In genomic region chr8:111934201-111934600, GRCm38 (mm10) we compare ENCODE assay signal across 9 mouse cellular contexts. TPM values are rescaled to one million over a fixed set of nuclear protein-coding genes. Genes with fewer than 3 reads are reported as not detected.
DNase-seq lines count a peak whose midpoint lies in the region; ATAC-seq and TF ChIP-seq lines count a peak whose summit lies in the region.
"Had no signal": no experiment of that assay in that cellular context is flagged by ENCODE, and none has a peak within 500 bp of the region (broad histone marks: within the 10 kb centered on the region; RNA-seq: fewer than 3 reads in every experiment).

No protein-coding gene starts in this region.

- no peaks in the 10 kb centered on the region for H3K36me3 ChIP-seq in forebrain, embryonic 13.5 days (ENCODE audit: poor library complexity, severe bottlenecking)
- no peaks in the 10 kb centered on the region for H3K36me3 ChIP-seq in forebrain, embryonic 14.5 days (ENCODE audit: control insufficient read depth, insufficient read depth, low read length)
- no peaks in the 10 kb centered on the region for H3K36me3 ChIP-seq in lung, embryonic 14.5 days (ENCODE audit: insufficient read depth)
- no peaks in the 10 kb centered on the region for H3K36me3 ChIP-seq in limb, embryonic 15.5 days
- no peaks in the 10 kb centered on the region for H3K36me3 ChIP-seq in myocyte (ENCODE audit: control insufficient read depth, insufficient read depth)
- H3K36me3 ChIP-seq in kidney, embryonic 14.5 days (ENCODE audit: control insufficient read depth, insufficient read depth, low read length) = no peaks in the 10 kb centered on the region

- H3ac ChIP-seq in myocyte (ENCODE audit: control insufficient read depth, insufficient read length) = no peak overlapping the region

- no peak overlapping the region for H3K27ac ChIP-seq in forebrain, embryonic 13.5 days
- no peak overlapping the region for H3K27ac ChIP-seq in forebrain, embryonic 14.5 days (ENCODE audit: low read depth, low read length)
- H3K27ac ChIP-seq in lung, embryonic 14.5 days (ENCODE audit: low read depth) = no peak overlapping the region
- H3K27ac ChIP-seq in limb, embryonic 15.5 days = no peak overlapping the region
- H3K27ac ChIP-seq in kidney, embryonic 14.5 days (ENCODE audit: low read depth, low read length) = no peak overlapping the region

- no peak overlapping the region for H3K4me3 ChIP-seq in forebrain, embryonic 13.5 days
- no peak overlapping the region for H3K4me3 ChIP-seq in forebrain, embryonic 14.5 days (ENCODE audit: low read depth, low read length)
- no peak overlapping the region for H3K4me3 ChIP-seq in lung, embryonic 14.5 days (ENCODE audit: low read depth, low read length)
- H3K4me3 ChIP-seq in limb, embryonic 15.5 days = no peak overlapping the region
- H3K4me3 ChIP-seq in myocyte = peak overlapping the region; percentile 25
- no peak overlapping the region for H3K4me3 ChIP-seq in kidney, embryonic 14.5 days (ENCODE audit: low read length)

- no peaks in the 10 kb centered on the region for H3K79me2 ChIP-seq in myocyte (ENCODE audit: control insufficient read depth, insufficient read depth)

- H3K4me2 ChIP-seq in forebrain, embryonic 13.5 days = peak overlapping the region; percentile 92
- H3K4me2 ChIP-seq in forebrain, embryonic 14.5 days (ENCODE audit: low read length) = no peak overlapping the region
- H3K4me2 ChIP-seq in lung, embryonic 14.5 days = peak overlapping the region; percentile 99
- peak overlapping the region; percentile 97; the same call in 1 of the 2 replicates for H3K4me2 ChIP-seq in limb, embryonic 15.5 days
- H3K4me2 ChIP-seq in myocyte (ENCODE audit: low read depth) = peak overlapping the region; percentile 96
- no peak overlapping the region for H3K4me2 ChIP-seq in kidney, embryonic 14.5 days (replicated peaks; ENCODE audit: low read depth, low read length)

- H3K9ac ChIP-seq in forebrain, embryonic 13.5 days = no peak overlapping the region
- H3K9ac ChIP-seq in forebrain, embryonic 14.5 days (ENCODE audit: low read length) = no peak overlapping the region
- no peak overlapping the region for H3K9ac ChIP-seq in lung, embryonic 14.5 days
- H3K9ac ChIP-seq in limb, embryonic 15.5 days = no peak overlapping the region
- H3K9ac ChIP-seq in kidney, embryonic 14.5 days (ENCODE audit: low read depth, low read length) = no peak overlapping the region

- H3K4me1 ChIP-seq in forebrain, embryonic 13.5 days = peaks cover 20% of the 10 kb centered on the region
- H3K4me1 ChIP-seq in forebrain, embryonic 14.5 days (ENCODE audit: control insufficient read depth, insufficient read depth, low read length) = peaks cover 10% of the 10 kb centered on the region
- H3K4me1 ChIP-seq in lung, embryonic 14.5 days (ENCODE audit: insufficient read depth) = 0 out of 2 replicates have a peak, but pooled peaks cover 9% of the 10 kb centered on the region
- peaks cover 14% of the 10 kb centered on the region for H3K4me1 ChIP-seq in limb, embryonic 15.5 days
- peaks cover 8% of the 10 kb centered on the region; the same call in 1 of the 2 replicates for H3K4me1 ChIP-seq in kidney, embryonic 14.5 days (ENCODE audit: control insufficient read depth, insufficient read depth, low read length)

- DNase-seq in forebrain, embryonic 14.5 days (ENCODE audit: low spot score) = no peak
- no peak for DNase-seq in lung, embryonic 14.5 days
- no peak for DNase-seq in lung, postnatal 10 days
- DNase-seq in right cerebral cortex, postnatal 10 days (ENCODE audit: low spot score in 2 of 2) = no peak

- ATAC-seq in forebrain, embryonic 13.5 days = peak; percentile 29; the same call in 1 of the 2 replicates
- ATAC-seq in forebrain, embryonic 14.5 days = no peak
- no peak for ATAC-seq in lung, embryonic 14.5 days (ENCODE audit: insufficient read depth)
- ATAC-seq in limb, embryonic 15.5 days (ENCODE audit: insufficient number of reproducible peaks, low FRiP score, low TSS enrichment, low read depth) = no peak
- ATAC-seq in kidney, embryonic 14.5 days (ENCODE audit: low FRiP score, low TSS enrichment) = no peak

- no peak for TF ChIP-seq CTCF in lung, embryonic 14.5 days (IDR thresholded peaks at IDR 0.05; ENCODE audit: low read depth)

- no peak for TF ChIP-seq POLR2A in myocyte (IDR thresholded peaks at IDR 0.05; ENCODE audit: insufficient read length, low read depth)

- H3K9me3 ChIP-seq in forebrain, embryonic 13.5 days (replicated peaks) = no peaks in the 10 kb centered on the region
- H3K9me3 ChIP-seq in forebrain, embryonic 14.5 days (replicated peaks; ENCODE audit: control insufficient read depth, low read length) = no peaks in the 10 kb centered on the region
- no peaks in the 10 kb centered on the region for H3K9me3 ChIP-seq in lung, embryonic 14.5 days (ENCODE audit: low read depth, low read length)
- no peaks in the 10 kb centered on the region for H3K9me3 ChIP-seq in limb, embryonic 15.5 days
- no peaks in the 10 kb centered on the region for H3K9me3 ChIP-seq in kidney, embryonic 14.5 days (ENCODE audit: control insufficient read depth, low read length)

- WGBS in forebrain, embryonic 13.5 days = 86% methylated on average over 2 of the region's 2 CpGs
- 85% methylated on average over 2 of the region's 2 CpGs for WGBS in forebrain, embryonic 14.5 days
- 91% methylated on average over 2 of the region's 2 CpGs for WGBS in lung, embryonic 14.5 days
- WGBS in limb, embryonic 15.5 days = 87% methylated on average over 2 of the region's 2 CpGs
- WGBS in kidney, embryonic 14.5 days = 88% methylated on average over 2 of the region's 2 CpGs

- no peaks in the 10 kb centered on the region for H3K27me3 ChIP-seq in forebrain, embryonic 13.5 days
- no peaks in the 10 kb centered on the region for H3K27me3 ChIP-seq in forebrain, embryonic 14.5 days (replicated peaks; ENCODE audit: control insufficient read depth, insufficient read depth, low read length)
- H3K27me3 ChIP-seq in lung, embryonic 14.5 days (ENCODE audit: insufficient read depth, low read length) = no peaks in the 10 kb centered on the region
- no peaks in the 10 kb centered on the region for H3K27me3 ChIP-seq in limb, embryonic 15.5 days
- no peaks in the 10 kb centered on the region for H3K27me3 ChIP-seq in myocyte (ENCODE audit: control insufficient read depth, insufficient read depth, insufficient read length)
- H3K27me3 ChIP-seq in kidney, embryonic 14.5 days (ENCODE audit: control insufficient read depth, insufficient read depth, low read length) = no peaks in the 10 kb centered on the region

TF ChIP-seq in myocyte, 11 proteins besides CTCF, POLR2A, EP300 and RAD21:
- no peak for TF ChIP-seq REST (IDR thresholded peaks at IDR 0.05; ENCODE audit: insufficient read depth, insufficient read length)
- no peak for TF ChIP-seq USF1 (IDR thresholded peaks at IDR 0.05; ENCODE audit: low read depth)
- TF ChIP-seq CEBPB (IDR thresholded peaks at IDR 0.05; ENCODE audit: insufficient read depth, poor library complexity, severe bottlenecking) = no peak
- no peak for TF ChIP-seq MAX (IDR thresholded peaks at IDR 0.05; ENCODE audit: low read depth)
- no peak for TF ChIP-seq SRF (IDR thresholded peaks at IDR 0.05; ENCODE audit: control insufficient read depth, insufficient read length, low read depth)

RNA-seq across cellular contexts. Expression of gene Tmem231, which starts 0.5 kb away (rescaled TPM):
- 14.6 and 14.8 TPM in 2 replicates for polyA plus RNA-seq in forebrain, embryonic 13.5 days (2015; fragmentation: Nextera tagmentation; extraction: Ambion mirVana)
- 11.8 and 14.3 TPM in 2 replicates for polyA plus RNA-seq in forebrain, embryonic 14.5 days (2014; fragmentation: Nextera tagmentation; extraction: Ambion mirVana)
- polyA plus RNA-seq in lung, embryonic 14.5 days (2014; fragmentation: Nextera tagmentation; extraction: Ambion mirVana) = 18.7 and 18.9 TPM in 2 replicates
- 16.3 and 16.4 TPM in 2 replicates for polyA plus RNA-seq in limb, embryonic 15.5 days (2015; fragmentation: Nextera tagmentation; extraction: Ambion mirVana)
- 4.5 TPM for polyA plus RNA-seq in myocyte (2012; fragmentation: generic; extraction: Trizol)
- polyA plus RNA-seq in kidney, embryonic 14.5 days (2014; fragmentation: Nextera tagmentation; extraction: Ambion mirVana) = 11.6 and 18.7 TPM in 2 replicates

RNA-seq across cellular contexts. Expression of gene Gabarapl2, which starts 6.3 kb away (rescaled TPM):
- polyA plus RNA-seq in forebrain, embryonic 13.5 days (2015; fragmentation: Nextera tagmentation; extraction: Ambion mirVana) = 456 and 479 TPM in 2 replicates
- polyA plus RNA-seq in forebrain, embryonic 14.5 days (2014; fragmentation: Nextera tagmentation; extraction: Ambion mirVana) = 518 and 525 TPM in 2 replicates
- polyA plus RNA-seq in lung, embryonic 14.5 days (2014; fragmentation: Nextera tagmentation; extraction: Ambion mirVana) = 147 and 163 TPM in 2 replicates
- 165 and 166 TPM in 2 replicates for polyA plus RNA-seq in limb, embryonic 15.5 days (2015; fragmentation: Nextera tagmentation; extraction: Ambion mirVana)
- 64.5 TPM for polyA plus RNA-seq in myocyte (2012; fragmentation: generic; extraction: Trizol)
- polyA plus RNA-seq in kidney, embryonic 14.5 days (2014; fragmentation: Nextera tagmentation; extraction: Ambion mirVana) = 170 and 205 TPM in 2 replicates

RNA-seq across cellular contexts. Expression of gene Chst5, which starts 24.0 kb away (rescaled TPM):
- polyA plus RNA-seq in forebrain, embryonic 13.5 days (2015; fragmentation: Nextera tagmentation; extraction: Ambion mirVana) = 2.0 TPM in 2 replicates
- 2.6 TPM in 2 replicates for polyA plus RNA-seq in forebrain, embryonic 14.5 days (2014; fragmentation: Nextera tagmentation; extraction: Ambion mirVana)
- 5.3 and 6.6 TPM in 2 replicates for polyA plus RNA-seq in lung, embryonic 14.5 days (2014; fragmentation: Nextera tagmentation; extraction: Ambion mirVana)
- polyA plus RNA-seq in limb, embryonic 15.5 days (2015; fragmentation: Nextera tagmentation; extraction: Ambion mirVana) = 16.3 and 18.5 TPM in 2 replicates
- polyA plus RNA-seq in myocyte (2012; fragmentation: generic; extraction: Trizol) = 0.14 TPM
- 0.97 and 1.1 TPM in 2 replicates for polyA plus RNA-seq in kidney, embryonic 14.5 days (2014; fragmentation: Nextera tagmentation; extraction: Ambion mirVana)
- polyA plus RNA-seq: liver, adult 2 months had no signal

RNA-seq across cellular contexts. Expression of gene Tmem170, which starts 57.7 kb away (rescaled TPM):
- 6.7 and 6.8 TPM in 2 replicates for polyA plus RNA-seq in forebrain, embryonic 13.5 days (2015; fragmentation: Nextera tagmentation; extraction: Ambion mirVana)
- polyA plus RNA-seq in forebrain, embryonic 14.5 days (2014; fragmentation: Nextera tagmentation; extraction: Ambion mirVana) = 2.0 and 2.7 TPM in 2 replicates
- polyA plus RNA-seq in lung, embryonic 14.5 days (2014; fragmentation: Nextera tagmentation; extraction: Ambion mirVana) = 7.0 and 7.3 TPM in 2 replicates
- polyA plus RNA-seq in limb, embryonic 15.5 days (2015; fragmentation: Nextera tagmentation; extraction: Ambion mirVana) = 6.9 and 8.0 TPM in 2 replicates
- polyA plus RNA-seq in myocyte (2012; fragmentation: generic; extraction: Trizol) = 0.92 TPM
- 10.6 and 11.7 TPM in 2 replicates for polyA plus RNA-seq in kidney, embryonic 14.5 days (2014; fragmentation: Nextera tagmentation; extraction: Ambion mirVana)

RNA-seq across cellular contexts. Expression of gene Adat1, which starts 57.9 kb away (rescaled TPM):
- 10.5 and 12.6 TPM in 2 replicates for polyA plus RNA-seq in forebrain, embryonic 13.5 days (2015; fragmentation: Nextera tagmentation; extraction: Ambion mirVana)
- polyA plus RNA-seq in forebrain, embryonic 14.5 days (2014; fragmentation: Nextera tagmentation; extraction: Ambion mirVana) = 5.6 and 5.8 TPM in 2 replicates
- polyA plus RNA-seq in lung, embryonic 14.5 days (2014; fragmentation: Nextera tagmentation; extraction: Ambion mirVana) = 8.7 and 9.8 TPM in 2 replicates
- polyA plus RNA-seq in limb, embryonic 15.5 days (2015; fragmentation: Nextera tagmentation; extraction: Ambion mirVana) = 8.1 and 9.4 TPM in 2 replicates
- 2.8 TPM for polyA plus RNA-seq in myocyte (2012; fragmentation: generic; extraction: Trizol)
- polyA plus RNA-seq in kidney, embryonic 14.5 days (2014; fragmentation: Nextera tagmentation; extraction: Ambion mirVana) = 8.6 and 10.8 TPM in 2 replicates

Comparison
In these comparisons a context has a peak if more than half of its experiments do, and no peak if none do; other contexts are left out.
1. H3K4me2 ChIP-seq: peak in forebrain, embryonic 13.5 days (single experiment), lung, embryonic 14.5 days (single experiment), limb, embryonic 15.5 days (single experiment) and myocyte (single experiment); none in forebrain, embryonic 14.5 days (single experiment) and kidney, embryonic 14.5 days (single experiment).